Comparison of ENCODE assay signal across 7 mouse cellular contexts in genomic region chr19:47015965-47016364, GRCm38 (mm10). TPM values are rescaled to one million over a fixed set of nuclear protein-coding genes. Genes with fewer than 3 reads are reported as not detected.
DNase-seq lines count a peak whose midpoint lies in the region; ATAC-seq and TF ChIP-seq lines count a peak whose summit lies in the region.

No protein-coding gene starts in this region.

- peak overlapping the region; percentile 63 for H3K9ac ChIP-seq in ES-Bruce4 (ENCODE audit: low read depth, poor library complexity, severe bottlenecking)
- H3K9ac ChIP-seq in hindbrain, embryonic 11.5 days (ENCODE audit: low read depth, low read length): peak overlapping the region; percentile 83
- peak overlapping the region; percentile 83 for H3K9ac ChIP-seq in midbrain, embryonic 15.5 days

- no peak for TF ChIP-seq POLR2A in ES-Bruce4 (IDR thresholded peaks at IDR 0.05; ENCODE audit: insufficient read depth, low read length)

- no peaks in the 10 kb centered on the region for H3K27me3 ChIP-seq in ES-Bruce4 (ENCODE audit: control insufficient read depth, insufficient read depth, low read length, poor library complexity, severe bottlenecking)
- peaks cover 33% of the 10 kb centered on the region for H3K27me3 ChIP-seq in hindbrain, embryonic 11.5 days (ENCODE audit: control insufficient read depth, insufficient read depth, low read length)
- H3K27me3 ChIP-seq in midbrain, embryonic 15.5 days (replicated peaks): no peaks in the 10 kb centered on the region

- H3K4me2 ChIP-seq in hindbrain, embryonic 11.5 days (replicated peaks; ENCODE audit: low read depth, low read length): peak overlapping the region; percentile 55; the same call in 1 of the 2 replicates
- peak overlapping the region; percentile 73 for H3K4me2 ChIP-seq in midbrain, embryonic 15.5 days

- no peak overlapping the region for H3K27ac ChIP-seq in ES-Bruce4 (ENCODE audit: insufficient read depth, low read length)
- H3K27ac ChIP-seq in hindbrain, embryonic 11.5 days (ENCODE audit: low read depth, low read length): peak overlapping the region; percentile 82; the same call in 1 of the 2 replicates
- H3K27ac ChIP-seq in midbrain, embryonic 15.5 days: peak overlapping the region; percentile 96

- peaks cover 1% of the 10 kb centered on the region for H3K4me1 ChIP-seq in ES-Bruce4 (ENCODE audit: control insufficient read depth, insufficient read depth, low read length)
- H3K4me1 ChIP-seq in hindbrain, embryonic 11.5 days (replicated peaks; ENCODE audit: control insufficient read depth, insufficient read depth, low read length): no peaks in the 10 kb centered on the region; the same call in 1 of the 2 replicates
- H3K4me1 ChIP-seq in midbrain, embryonic 15.5 days: peaks cover 30% of the 10 kb centered on the region

- no peaks in the 10 kb centered on the region for H3K9me3 ChIP-seq in ES-Bruce4 (replicated peaks; ENCODE audit: control insufficient read depth, insufficient read depth, low read length, poor library complexity, severe bottlenecking)
- no peaks in the 10 kb centered on the region for H3K9me3 ChIP-seq in hindbrain, embryonic 11.5 days (ENCODE audit: control insufficient read depth, low read length)
- no peaks in the 10 kb centered on the region for H3K9me3 ChIP-seq in midbrain, embryonic 15.5 days

- ATAC-seq in hindbrain, embryonic 11.5 days (ENCODE audit: low FRiP score): no peak
- no peak for ATAC-seq in midbrain, embryonic 15.5 days (replicated peaks)
- ATAC-seq in frontal cortex, adult (ENCODE audit: low TSS enrichment): no peak

- 2% methylated on average over 9 of the region's 9 CpGs for whole genome bisulfite sequencing in hindbrain, embryonic 11.5 days
- 1% methylated on average over 9 of the region's 9 CpGs for WGBS in midbrain, embryonic 15.5 days

- no peak for TF ChIP-seq EP300 in ES-Bruce4 (IDR thresholded peaks at IDR 0.05; ENCODE audit: insufficient read depth, low read depth, low read length)

- no peaks in the 10 kb centered on the region for H3K36me3 ChIP-seq in ES-Bruce4 (ENCODE audit: control insufficient read depth, insufficient read depth, low read length, poor library complexity, severe bottlenecking)
- H3K36me3 ChIP-seq in hindbrain, embryonic 11.5 days (ENCODE audit: control insufficient read depth, insufficient read depth, low read length): no peaks in the 10 kb centered on the region
- peaks cover 1% of the 10 kb centered on the region; the same call in 1 of the 2 replicates for H3K36me3 ChIP-seq in midbrain, embryonic 15.5 days (replicated peaks)

- no peak for TF ChIP-seq CTCF in ES-Bruce4 (IDR thresholded peaks at IDR 0.05; ENCODE audit: low read depth, low read length)

- peak overlapping the region; percentile 84 for H3K4me3 ChIP-seq in ES-Bruce4 (ENCODE audit: low read depth, low read length)
- peak overlapping the region; percentile 70 for H3K4me3 ChIP-seq in hindbrain, embryonic 11.5 days (ENCODE audit: low read depth, low read length)
- peak overlapping the region; percentile 89 for H3K4me3 ChIP-seq in midbrain, embryonic 15.5 days

- DNase-seq in brain, adult 2 months (ENCODE audit: low read depth, low spot score): peak; percentile 45
- peak; percentile 44 for DNase-seq in hindbrain, embryonic 11.5 days (ENCODE audit: low spot score)
- no peak for DNase-seq in spleen, postnatal 14 days (ENCODE audit: low spot score in 2 of 2)
- DNase-seq in testis, postnatal 10 days (ENCODE audit: low spot score): no peak

RNA-seq across cellular contexts. Expression of gene Nt5c2, which starts 1.0 kb away (rescaled TPM):
- polyA plus RNA-seq in ES-Bruce4 (2011; ENCODE audit: insufficient read depth, insufficient read length, low read depth, missing spikeins): 62.4 and 76.9 TPM in 2 replicates
- 81.5 and 90.6 TPM in 2 replicates for polyA plus RNA-seq in hindbrain, embryonic 11.5 days (2014; fragmentation: Nextera tagmentation; extraction: Ambion mirVana)
- polyA plus RNA-seq in midbrain, embryonic 15.5 days (2015; fragmentation: Nextera tagmentation; extraction: Ambion mirVana): 87.7 and 90.5 TPM in 2 replicates

RNA-seq across cellular contexts. Expression of gene Ina, which starts 1.5 kb away (rescaled TPM):
- 21.2 and 21.9 TPM in 2 replicates for polyA plus RNA-seq in ES-Bruce4 (2011; ENCODE audit: insufficient read depth, insufficient read length, low read depth, missing spikeins)
- 266 and 290 TPM in 2 replicates for polyA plus RNA-seq in hindbrain, embryonic 11.5 days (2014; fragmentation: Nextera tagmentation; extraction: Ambion mirVana)
- polyA plus RNA-seq in midbrain, embryonic 15.5 days (2015; fragmentation: Nextera tagmentation; extraction: Ambion mirVana): 589 and 592 TPM in 2 replicates

RNA-seq across cellular contexts. Expression of gene Pcgf6, which starts 34.7 kb away (rescaled TPM):
- 70.7 and 73.2 TPM in 2 replicates for polyA plus RNA-seq in ES-Bruce4 (2011; ENCODE audit: insufficient read depth, insufficient read length, low read depth, missing spikeins)
- 31.6 and 32.2 TPM in 2 replicates for polyA plus RNA-seq in hindbrain, embryonic 11.5 days (2014; fragmentation: Nextera tagmentation; extraction: Ambion mirVana)
- polyA plus RNA-seq in midbrain, embryonic 15.5 days (2015; fragmentation: Nextera tagmentation; extraction: Ambion mirVana): 30.9 and 33.5 TPM in 2 replicates

RNA-seq across cellular contexts. Expression of gene Taf5, which starts 51.6 kb away (rescaled TPM):
- polyA plus RNA-seq in ES-Bruce4 (2011; ENCODE audit: insufficient read depth, insufficient read length, low read depth, missing spikeins): 19.4 and 21.8 TPM in 2 replicates
- polyA plus RNA-seq in hindbrain, embryonic 11.5 days (2014; fragmentation: Nextera tagmentation; extraction: Ambion mirVana): 10.8 and 11.8 TPM in 2 replicates
- polyA plus RNA-seq in midbrain, embryonic 15.5 days (2015; fragmentation: Nextera tagmentation; extraction: Ambion mirVana): 6.4 and 6.6 TPM in 2 replicates

Comparison
In these comparisons a context has a peak if more than half of its experiments do, and no peak if none do; other contexts are left out.
1. DNase-seq: peak in brain, adult 2 months (single experiment) and hindbrain, embryonic 11.5 days (single experiment); none in spleen, postnatal 14 days (0 of 2) and testis, postnatal 10 days (single experiment).
2. RNA of gene Ina, which starts 1.5 kb away (polyA plus RNA-seq): 589 to 592 TPM in midbrain, embryonic 15.5 days and 266 to 290 TPM in hindbrain, embryonic 11.5 days; 21.2 to 21.9 TPM in ES-Bruce4; every median in the first group is over 10 times any median in the second.
3. Peak in every context shown above with its lines, with median percentiles within 50 percentile points of each other: H3K4me3 ChIP-seq and H3K9ac ChIP-seq.